Mouse (Mus musculus): ENCODE results near the gene Psmd3. TPM values are rescaled to one million over a fixed set of nuclear protein-coding genes. Genes with fewer than 3 reads are reported as not detected.
A peak's percentile ranks its signal among the peaks of the same experiment; 100 is the strongest.
"Not testable (repeated sequence)": the region's sequence is repeated elsewhere in the genome, so short reads cannot be mapped to it uniquely, and the experiment has no call there.

Gene Psmd3
- total RNA-seq (2021), result 100 to 1,000 TPM; 138 to 140 TPM

DNA sequence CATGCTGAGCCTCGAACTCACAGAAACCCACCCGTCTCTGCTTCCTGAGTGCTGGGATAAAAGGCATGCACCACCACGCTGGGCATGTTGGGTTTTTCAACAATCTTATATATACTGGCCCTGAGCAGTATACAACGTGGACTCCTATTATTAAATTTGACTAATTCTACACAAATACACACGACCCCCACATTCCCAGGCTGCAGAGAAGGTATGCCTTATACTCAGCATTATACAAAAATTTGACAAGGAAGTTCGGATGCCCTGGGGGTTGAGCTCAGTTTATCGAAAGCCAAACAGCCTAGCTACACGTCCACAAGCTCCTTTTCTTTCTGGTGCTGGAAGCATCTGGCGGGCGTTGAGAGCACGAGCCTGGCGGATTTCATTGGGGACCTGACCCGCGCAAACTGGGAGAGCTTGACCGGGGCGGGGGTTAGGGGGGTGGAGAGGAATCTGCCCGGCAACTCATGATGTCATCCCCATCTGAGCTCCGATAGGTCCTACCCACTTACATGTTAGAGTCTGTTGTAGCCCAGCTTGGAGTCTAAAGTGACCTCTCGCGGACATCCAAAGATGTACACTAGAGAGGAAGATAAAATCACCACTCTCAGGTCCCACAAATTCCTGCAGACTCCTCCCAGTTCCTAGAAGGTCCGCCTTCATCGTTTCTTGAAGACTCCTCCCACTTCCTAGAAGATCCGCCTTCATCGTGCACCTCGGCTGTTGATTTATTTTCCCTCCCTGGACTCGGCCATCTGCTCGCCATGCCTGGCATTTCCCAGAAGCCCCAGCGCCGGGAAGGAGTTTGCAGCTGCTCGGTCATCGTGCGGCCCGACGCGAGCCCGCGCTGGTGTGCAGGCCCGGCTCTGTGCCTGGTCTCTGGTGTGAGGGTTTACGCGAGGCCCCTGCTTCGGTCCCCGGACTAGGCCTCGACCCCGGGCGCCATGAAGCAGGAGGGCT, at the start of gene Psmd3:
Gene Psmd3, plus strand, starts transcription at position 769 of the 960 bp plus-strand sequence.
- peak; percentile 98 for DNase-seq

DNA sequence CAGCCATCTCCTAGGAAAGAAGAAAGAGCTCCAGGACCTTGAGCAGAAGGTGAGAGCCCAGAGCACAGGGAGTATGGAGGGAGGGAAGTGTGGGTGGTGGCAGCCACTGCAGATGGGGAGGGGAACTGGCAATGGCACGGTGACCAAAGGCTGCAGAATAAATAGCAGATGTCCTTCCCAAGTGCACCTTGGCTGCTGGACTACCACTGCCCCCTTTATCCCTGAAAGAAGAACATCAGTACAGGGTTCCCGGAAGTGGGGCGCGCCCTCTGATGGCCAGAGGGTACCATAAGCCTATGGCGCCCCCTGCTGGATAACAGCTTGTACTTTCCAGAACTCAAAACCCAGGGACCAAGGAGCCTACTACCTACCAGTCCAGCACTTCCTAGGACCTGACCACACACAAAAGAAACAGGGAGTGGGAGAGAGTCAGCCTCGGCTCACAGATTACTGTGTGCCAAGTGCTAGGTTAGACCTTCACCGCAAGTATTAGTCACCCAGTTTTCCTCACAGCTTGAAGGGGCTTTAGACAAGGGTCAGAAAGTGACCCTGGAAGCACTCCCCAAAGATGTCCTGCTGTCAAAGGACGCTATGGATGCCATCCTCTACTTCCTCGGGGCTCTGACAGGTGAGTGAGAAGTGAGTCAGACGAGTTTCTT, 46.9 kb upstream of the Psmd3 start:
- DNase-seq, result peak; percentile 39

DNA sequence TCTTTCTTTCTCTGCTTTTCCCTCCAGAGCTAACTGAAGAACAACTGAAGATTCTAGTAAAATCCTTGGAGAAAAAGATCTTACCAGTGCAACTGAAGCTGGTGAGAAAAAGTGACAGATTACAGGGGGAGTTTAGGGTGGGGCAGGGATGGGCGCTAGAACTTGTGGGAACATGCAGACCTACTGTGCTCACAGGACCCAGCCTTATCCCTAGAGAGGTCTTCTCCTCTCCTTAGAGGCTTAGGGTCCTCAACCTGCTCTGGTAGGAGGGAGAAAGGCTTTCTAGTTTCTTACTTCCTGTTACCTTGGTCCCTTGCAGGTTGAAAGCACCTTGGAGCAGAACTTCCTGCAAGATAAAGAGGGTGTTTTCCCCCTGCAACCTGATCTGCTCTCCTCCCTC, 44.9 kb upstream of the Psmd3 start:
- no peak for DNase-seq

DNA sequence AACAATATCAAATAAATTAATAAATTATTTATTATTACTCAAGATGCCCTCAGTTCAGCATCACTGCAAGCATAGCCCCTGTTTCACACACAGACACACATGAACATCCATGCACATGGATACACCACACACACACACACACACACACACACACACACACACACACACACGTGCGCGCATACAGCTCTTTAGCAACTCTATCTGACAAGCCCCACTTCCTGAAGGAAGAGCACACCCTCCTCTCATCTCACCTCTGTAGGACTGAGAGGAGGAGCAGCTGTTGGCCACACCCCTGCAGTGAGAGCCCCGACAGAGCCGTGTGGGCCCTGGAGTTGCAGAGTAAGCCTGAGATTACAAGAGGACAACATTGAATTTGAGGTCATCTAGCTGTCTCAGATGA, 42.3 kb upstream of the Psmd3 start:
- DNase-seq, result no peak

DNA sequence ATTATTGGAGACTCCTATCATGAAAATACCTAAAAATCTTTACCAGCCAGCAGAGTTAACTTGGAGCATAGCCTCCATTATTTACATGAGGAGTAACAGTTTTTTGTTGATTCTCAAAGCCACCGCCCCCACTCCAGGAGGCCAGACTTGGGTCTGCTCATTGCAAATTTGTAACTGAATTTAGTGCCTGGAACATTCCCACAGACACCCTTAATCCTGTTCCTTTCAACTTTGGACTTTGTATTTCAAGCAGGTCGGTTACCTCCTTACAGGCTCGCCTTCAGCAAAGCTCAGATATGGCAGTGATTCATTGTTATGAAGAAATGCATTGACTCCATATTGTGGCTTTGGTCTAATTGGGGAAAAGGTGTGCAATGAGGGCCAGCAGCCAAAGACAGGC, 37.6 kb upstream of the Psmd3 start:
- no peak for DNase-seq

DNA sequence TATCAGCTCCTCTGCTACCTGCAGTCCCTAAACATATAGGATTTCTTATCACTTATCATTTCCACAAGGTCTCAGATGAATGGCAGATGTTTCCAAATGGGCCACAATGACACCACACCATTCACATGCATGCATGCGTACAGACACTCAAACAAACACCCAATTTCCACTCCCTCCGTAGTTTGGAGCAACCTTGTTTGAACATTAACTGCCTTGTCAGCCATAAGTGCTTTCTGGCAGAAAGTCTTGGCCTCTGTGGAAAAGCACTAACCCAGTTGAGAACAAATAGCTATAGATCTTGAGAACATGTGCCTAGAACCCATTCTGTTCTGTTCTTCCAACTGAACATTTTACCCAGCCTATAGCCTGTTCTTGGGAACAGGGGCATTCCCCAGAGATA, 36.4 kb upstream of the Psmd3 start:
- DNase-seq, result no peak

DNA sequence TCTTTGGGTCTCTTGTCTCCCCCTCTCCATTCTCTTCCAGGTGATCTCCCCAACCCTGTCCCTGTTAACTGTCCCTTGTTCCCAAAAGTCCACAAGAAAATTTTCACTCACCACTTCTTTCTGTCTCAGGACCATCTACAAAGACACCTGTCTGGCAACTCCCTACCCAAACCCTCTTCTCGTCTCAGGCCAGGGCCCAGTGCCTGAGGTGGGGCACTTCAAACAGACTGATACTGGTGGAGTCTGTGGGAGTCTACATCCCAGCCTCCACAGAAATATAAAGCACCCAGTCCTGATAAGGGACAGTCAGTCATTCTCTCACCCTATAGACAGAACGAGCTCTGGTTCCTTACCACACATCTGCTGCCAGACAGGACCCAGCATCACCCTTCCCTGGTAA, 35.9 kb upstream of the Psmd3 start, which contains the start of gene Gsdma2:
Gene Gsdma2, plus strand, starts transcription at position 301 of the 400 bp plus-strand sequence.
- DNase-seq, result no peak

DNA sequence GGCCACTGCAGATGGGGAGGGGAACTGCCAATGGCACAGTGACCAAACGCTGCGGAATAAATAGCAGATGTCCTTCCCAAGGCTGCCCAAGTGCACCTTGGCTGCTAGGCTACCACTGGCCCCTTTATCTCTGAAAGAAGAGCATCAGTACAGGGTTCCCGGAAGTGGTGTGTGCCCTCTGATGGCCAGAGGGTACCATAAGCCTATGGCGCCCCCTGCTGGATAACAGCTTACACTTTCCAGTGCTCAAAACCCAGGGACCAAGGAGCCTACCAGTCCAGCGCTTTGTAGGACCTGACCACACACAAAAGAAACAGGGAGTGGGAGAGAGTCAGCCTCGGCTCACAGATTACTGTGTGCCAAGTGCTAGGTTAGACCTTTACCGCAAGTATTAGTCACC, 27.3 kb upstream of the Psmd3 start:
- DNase-seq, result peak; percentile 65

DNA sequence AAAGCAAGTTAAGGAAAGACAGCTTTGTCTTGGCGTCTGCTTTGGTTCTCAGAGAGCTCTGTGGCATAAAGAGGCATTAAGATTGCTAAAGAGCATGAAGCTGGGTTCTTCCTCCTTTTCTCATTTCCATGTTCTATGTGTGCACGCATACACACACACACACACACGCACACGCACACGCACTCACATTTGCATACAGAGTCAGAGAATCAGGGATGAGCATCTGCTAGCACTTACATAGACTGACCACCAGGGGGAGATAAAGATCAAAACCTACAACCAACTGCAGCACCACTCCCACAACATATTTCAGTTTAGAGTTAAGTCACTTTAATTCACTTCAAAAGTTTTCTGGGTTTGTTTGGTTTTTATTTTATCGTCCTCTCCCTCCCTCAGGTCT, 21.8 kb upstream of the Psmd3 start:
- peak; percentile 12 for DNase-seq

DNA sequence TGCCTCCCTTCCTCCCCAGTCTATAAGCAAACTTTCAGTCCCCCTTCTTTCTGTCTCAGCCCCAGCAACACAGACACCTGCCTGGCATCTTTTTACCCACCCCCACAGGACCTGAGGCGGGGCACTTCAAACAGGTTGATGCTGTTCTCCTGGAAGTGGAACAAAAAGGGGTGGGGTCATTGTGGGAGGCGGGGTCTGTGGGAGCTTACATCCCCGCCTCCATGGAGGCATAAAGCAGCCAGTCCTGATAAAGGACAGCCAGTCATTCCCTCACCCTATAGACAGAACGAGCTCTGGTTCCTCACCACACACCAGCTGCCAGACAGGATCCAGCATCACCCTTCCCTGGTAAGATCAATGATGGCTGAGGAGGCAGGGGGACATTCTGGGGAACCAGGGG, 18.3 kb upstream of the Psmd3 start, which contains the start of gene Gsdma:
Gene Gsdma, plus strand, starts transcription at position 261 of the 400 bp plus-strand sequence.
- no peak for DNase-seq

DNA sequence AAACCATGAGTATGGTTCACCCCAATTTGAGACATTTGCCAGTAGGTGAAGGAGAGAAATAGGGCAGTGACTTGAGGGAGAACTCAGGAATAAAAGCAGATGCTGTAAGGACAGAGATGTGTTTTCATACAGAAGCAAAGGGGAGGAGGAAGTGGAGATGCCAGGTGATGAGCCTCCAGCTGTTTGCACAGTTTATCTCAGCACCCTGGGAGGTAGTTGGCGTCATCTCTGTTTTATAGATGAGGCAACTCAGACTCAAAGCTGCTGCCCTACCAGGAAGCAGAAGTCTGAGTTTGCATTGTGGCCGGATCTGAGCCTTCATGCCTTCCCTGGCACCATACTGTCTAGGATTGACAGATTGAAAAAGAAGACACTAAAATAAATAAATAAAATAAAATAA, 13.4 kb upstream of the Psmd3 start:
- no peak for DNase-seq

DNA sequence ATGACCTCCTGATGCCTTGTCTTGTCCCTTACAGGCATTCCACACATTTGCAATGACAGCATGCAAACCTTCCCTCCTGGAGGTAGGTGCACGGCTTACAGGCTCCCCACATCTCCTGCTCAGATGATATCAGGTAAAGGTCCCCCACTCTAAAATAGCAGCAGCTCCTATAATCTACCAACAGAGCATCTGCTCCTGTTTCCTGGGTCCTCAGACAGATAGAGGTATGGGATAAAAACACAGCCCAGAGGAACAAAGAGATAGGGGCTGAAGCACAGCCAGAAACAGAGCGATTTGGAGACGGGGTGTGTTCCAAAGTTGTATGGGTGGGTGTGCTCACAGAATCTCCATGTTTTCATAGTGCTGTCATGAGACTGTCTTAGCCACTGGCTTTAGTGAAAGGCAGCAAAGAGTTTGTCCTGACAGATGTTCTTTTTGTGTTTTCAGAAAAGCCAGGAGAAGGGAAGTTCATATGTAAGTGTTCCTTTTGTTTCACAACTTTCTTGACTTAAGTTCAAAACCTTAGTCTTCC, 11.0 kb upstream of the Psmd3 start:
- no peak for DNase-seq

DNA sequence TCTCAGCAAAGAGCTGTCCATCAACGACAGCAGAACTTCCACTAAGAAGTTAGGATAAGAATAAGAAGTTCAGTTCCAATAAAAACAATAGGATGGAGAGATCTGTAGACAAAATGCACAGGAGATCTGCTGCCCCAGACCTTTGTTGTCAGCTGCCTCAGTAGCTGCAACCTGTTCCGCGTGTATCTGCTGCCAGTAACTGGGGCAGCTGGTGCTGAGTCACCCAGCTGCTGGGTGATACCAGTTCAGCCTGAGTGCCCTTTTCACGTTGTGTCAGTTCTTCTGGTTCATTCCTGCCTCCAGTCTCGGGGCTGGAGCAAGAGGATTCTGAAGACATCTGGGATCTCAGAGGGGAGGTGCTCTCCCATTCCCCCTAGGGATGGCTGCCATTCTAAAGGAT, 10.5 kb upstream of the Psmd3 start:
- DNase-seq, result no peak

DNA sequence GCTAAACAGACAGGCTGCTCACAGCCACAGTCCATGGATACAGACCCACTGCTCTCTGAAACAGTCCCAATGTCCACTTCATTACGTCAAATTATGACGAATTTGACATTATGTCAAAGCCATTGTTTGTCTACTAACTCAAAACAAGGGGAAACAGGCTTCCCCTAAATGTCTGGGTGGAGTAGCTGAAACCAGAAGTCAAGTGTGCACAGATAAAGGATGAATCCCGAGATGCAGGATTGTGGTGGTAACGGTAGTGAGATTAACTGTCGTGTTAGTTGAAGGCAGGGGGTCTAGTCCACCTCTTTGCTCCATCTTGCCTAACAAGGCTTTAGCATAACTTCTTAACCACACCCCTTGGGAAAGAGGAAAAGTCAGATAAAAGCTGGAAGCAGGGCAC, 9.9 kb upstream of the Psmd3 start:
- DNase-seq, result no peak

DNA sequence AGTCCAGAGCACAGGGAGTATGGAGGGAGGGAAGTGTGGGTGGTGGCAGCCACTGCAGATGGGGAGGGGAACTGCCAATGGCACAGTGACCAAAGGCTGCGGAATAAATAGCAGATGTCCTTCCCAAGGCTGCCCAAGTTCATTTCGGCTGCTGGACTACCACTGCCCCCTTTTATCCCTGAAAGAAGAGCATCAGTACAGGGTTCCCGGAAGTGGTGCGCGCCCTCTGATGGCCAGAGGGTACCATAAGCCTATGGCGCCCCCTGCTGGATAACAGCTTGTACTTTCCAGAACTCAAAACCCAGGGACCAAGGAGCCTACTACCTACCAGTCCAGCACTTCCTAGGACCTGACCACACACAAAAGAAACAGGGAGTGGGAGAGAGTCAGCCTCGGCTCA, 9.2 kb upstream of the Psmd3 start:
- DNase-seq, result peak; percentile 73

DNA sequence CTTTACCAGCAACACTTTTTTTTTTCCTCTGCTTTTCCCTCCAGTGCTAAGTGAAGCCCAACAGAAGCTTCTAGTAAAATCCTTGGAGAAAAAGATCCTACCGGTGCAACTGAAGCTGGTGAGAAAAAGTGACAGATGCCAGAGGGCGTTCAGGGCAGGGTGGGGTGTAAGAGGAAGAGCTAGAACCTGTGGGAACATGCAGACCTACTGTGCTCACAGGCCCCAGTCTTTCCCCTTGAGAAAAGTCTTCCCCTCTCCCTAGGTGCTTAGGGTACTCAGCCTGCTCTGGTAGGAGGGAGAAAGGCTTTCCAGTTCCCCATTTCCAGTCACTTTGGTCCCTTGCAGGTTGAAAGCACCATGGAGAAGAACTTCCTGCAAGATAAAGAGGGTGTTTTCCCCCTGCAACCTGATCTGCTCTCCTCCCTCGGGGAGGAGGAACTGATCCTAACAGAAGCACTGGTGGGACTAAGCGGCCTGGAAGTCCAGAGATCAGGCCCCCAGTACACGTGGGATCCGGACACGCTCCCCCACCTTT, 6.5 kb upstream of the Psmd3 start:
- no peak for DNase-seq

DNA sequence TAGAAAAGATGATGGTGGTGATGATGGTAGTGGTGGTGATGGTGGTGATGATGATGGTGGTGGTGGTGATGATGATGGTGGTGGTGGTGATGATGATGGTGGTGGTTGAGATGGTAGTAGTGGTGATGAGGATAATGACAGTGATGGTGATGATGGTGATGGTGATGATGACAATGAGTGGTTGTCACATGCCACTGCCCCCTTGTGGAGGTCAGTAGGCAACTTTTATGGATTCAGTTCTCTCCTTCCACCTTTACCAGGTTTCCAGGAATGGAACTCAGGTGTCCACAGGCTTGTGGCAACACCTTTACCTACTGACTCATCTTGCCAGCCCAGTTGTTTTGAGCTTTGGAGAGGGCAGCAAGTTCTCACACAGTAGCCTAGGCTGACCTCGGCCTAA, 2.3 kb upstream of the Psmd3 start:
- DNase-seq, result no peak

DNA sequence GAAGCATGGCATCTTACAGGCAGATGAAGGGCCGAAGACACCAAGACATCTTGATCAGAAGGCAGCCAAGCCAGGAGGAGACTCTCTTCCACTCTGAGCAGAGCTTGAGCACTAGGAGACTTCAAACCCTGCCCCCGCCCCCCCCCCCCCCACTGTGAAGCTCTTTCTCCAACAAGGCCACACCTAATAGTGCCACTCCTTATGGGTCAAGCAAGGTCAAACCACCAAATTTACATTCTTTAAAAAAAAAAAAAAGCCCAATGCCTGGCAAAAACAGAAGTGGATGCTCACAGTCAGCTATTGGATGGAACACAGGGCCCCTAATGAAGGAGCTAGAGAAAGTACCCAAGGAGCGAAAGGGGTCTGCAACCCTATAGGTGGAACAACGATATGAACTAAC, 1.8 kb upstream of the Psmd3 start:
- not testable (repeated sequence) for DNase-seq

DNA sequence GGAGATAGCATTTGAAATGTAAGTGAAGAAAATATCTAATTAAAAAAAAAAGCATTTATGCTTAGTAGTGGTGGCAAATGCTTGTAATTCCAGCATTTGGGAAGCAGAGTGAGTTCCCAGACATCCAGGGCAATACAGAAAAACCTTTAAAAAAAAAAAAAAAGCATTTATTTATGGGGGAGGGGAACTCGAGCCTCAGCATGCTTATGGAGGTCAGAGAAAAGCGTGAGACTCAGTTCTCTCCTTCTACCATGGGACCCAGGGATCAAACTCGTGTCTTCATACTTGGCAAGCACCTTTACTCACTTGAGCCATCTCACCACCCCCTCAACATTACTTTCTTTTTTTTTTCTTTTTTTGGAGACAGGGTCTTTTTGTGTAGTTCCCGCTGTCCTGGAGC, 1.2 kb upstream of the Psmd3 start:
- no peak for DNase-seq

DNA sequence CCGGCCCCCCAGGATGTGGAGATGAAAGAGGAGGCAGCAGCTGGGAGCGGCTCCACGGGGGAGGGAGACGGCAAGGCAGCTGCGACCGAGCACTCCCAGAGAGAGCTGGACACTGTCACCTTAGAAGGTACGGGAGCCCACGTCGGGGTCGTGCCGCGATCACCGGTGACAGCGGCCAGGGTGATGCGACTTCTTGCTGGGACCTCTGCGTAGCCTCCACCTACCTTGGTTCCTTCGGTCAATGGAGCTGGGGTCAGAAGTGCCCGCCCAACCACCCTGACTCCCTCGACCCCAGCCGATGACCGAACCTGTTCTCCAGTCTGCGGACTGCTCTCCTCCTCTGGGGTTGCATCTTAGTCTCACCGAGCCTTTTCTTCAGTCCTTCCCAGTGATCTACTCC, 457 bp downstream of the Psmd3 start:
- no peak for DNase-seq

DNA sequence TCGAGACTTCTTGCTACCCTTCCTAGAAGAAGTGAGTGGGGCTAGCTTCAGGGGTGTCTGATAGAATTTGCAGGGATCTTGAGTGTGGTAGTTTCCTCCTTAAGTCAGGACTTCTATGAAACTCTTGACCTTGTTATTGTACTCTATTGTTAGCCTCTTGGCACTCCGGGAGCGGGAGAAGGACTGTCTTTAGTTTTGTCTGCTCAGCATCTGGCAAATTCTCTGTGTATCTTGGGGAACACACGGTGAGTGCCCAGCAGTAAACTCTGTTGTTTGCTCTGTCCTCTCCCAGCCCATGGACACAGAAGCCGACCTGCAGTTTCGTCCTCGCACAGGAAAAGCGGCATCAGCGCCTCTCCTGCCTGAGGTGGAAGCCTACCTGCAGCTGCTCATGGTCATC, 3.3 kb downstream of the Psmd3 start:
- no peak for DNase-seq

DNA sequence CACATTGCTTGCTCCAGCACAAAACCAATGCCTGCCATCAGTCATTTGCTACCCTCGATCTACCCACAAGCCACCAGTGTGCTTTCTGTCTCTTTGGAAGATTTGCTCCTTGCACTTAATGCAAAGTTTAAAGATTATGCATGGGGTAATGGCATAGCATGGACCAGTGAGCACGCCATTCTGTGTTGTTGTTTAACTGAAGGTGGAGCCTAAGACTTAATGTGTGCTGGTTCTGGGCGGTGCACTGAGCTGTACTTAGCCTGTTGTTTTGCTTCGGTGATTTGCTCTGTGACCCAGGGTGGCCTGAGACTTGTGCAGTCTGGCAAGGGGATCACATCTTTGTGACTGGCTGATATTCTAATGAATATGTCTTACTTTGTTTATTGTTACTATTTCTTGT, 4.6 kb downstream of the Psmd3 start:
- DNase-seq, result no peak

DNA sequence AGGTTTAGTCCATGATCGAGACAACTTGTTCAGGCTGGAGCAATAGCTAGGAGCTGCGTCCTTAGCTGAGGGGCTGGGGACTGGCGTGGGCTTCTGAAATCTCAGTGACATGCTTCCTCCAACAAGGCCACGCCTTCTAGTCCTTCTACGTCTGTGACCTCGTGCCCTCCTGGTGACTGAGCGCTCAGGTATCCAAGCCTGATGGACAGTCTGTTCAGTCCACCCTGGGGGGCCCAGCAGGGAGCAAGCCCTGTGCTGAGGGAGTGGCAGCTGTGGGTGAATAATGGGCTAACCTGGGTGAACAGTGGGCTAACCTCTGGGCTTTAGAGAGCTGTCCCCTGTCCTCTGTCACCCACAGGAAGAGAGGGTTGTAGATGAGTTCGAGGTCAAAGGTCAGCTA, 5.7 kb downstream of the Psmd3 start:
- DNase-seq, result no peak

Data from heart, postnatal 4 days (tissue).